Mouse (Mus musculus) left cerebral cortex, adult 8-10 months (tissue): ENCODE data around the gene Igsf9b. TPM values are rescaled to one million over a fixed set of nuclear protein-coding genes. Genes with fewer than 3 reads are reported as not detected.

Experiments
- DNase-seq, 2 experiments: peaks; one replicate each; pipeline ENCODE4 v3.0.0; 2022; ENCODE audit warnings: low spot score in 2 of 2
- total RNA-seq, 4 experiments: library from RNA; stranded (reverse); gene quantifications; 2 replicates each; pipeline ENCODE4 v1.2.4; 2022

Gene Igsf9b
- 10 to 100 TPM; 47.5 to 53.8 (median 50.6) TPM for total RNA-seq

DNA sequence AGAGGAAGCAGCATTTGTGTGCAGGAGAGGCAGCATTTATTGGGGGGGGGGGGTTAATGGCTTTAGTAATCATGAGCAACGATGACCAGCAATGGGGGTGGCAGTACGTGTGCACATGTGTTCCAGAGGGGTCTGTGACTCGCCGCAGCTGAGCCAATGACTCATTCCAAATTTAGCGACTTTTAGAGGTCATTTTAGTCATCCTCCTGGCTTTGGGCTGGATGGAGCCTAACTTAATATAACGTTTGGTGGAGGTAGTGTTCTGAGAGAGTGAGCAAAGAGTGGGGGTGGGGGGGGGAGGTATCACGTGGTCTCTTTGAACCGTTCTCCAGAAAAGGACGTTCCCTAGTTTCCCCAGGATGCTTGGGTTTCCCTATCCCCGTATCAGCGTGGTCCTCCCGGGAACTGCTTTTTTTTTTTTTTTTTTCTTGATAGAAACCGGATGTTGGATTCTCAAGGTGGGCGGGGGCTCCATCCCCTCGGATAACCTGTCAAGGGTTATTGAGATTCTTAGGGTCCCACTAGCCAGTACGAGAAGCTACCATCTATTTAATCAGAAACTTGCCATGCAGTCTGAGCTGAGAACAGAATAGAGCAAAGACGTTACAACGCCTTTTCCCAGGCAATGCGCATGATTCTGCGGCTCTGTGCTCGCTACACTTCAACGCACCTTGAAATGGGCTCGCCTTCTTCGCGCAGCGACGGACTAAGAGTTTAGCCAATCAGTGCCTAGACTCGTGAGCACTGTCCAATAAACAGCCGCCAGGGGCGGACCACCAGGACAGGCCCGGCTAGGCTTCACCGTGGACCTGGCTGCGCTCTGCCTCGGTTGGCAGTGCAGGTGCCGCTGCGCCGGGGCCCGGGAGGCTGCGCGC, at the start of gene Igsf9b:
Igsf9b (plus strand) TSS at position 794 of the 875 bp plus-strand sequence.
- DNase-seq, result peak; percentile 97

- DNase-seq, result no peak
Observed at GRCm38 (mm10) chr9:27252034-27252714, 46.8 kb upstream of the Igsf9b start.

- no peak for DNase-seq
Observed at GRCm38 (mm10) chr9:27256454-27256853, 42.5 kb upstream of the Igsf9b start.

DNA sequence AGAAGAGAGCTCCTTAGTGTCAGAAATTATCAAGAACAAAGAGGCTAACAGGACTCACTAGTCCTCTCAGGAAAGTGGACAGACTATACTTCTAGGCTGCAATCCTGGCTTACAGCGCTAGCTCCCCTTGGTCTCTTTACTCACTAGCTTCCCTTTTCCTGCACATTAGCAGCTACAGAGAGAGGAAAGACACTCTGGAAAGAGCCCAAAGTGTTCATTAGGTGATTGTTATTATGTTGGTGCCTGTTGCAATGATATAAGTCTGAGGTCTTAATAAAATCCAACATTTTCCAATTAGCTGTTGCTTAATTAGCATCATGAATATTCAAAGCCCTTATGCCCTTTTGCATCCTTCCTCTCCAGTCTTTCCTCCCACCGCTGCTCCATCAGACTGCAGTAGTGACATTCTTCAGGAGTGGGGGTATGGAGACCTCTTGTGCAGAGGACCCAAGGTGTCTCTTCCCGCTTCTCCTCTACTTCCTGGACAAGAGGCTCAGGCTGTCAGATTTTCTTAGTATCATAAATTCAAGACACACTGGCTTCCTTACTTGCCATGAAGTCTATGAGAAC, 38.5 kb upstream of the Igsf9b start:
- DNase-seq, result no peak

- no peak for DNase-seq
Observed at GRCm38 (mm10) chr9:27261905-27262304, 37.1 kb upstream of the Igsf9b start.

DNA sequence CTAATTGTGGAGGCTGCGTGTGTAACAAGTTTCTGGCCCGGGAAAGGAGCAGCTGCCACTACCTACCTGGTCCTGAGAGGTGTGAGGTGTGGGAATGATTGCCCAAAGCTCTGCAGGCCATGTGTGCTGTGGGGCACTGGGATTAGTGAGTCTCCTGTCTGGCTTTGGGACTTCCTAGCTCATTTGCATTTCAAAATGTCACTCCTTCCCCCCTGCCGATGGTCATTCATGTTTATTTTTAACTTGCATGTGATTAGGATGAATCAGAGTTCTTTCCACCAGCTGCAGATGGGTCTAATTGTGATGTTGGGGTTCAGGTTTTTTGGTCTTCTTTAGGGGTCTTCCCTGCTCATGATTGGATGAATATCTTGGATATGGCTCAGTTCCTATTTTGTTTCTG, 34.0 kb upstream of the Igsf9b start:
- DNase-seq, result no peak

GRCm38 (mm10) chr9:27267878-27268277, 31.1 kb upstream of the Igsf9b start:
- DNase-seq, result no peak

- no peak for DNase-seq
Observed at GRCm38 (mm10) chr9:27268493-27268892, 30.5 kb upstream of the Igsf9b start.

DNA sequence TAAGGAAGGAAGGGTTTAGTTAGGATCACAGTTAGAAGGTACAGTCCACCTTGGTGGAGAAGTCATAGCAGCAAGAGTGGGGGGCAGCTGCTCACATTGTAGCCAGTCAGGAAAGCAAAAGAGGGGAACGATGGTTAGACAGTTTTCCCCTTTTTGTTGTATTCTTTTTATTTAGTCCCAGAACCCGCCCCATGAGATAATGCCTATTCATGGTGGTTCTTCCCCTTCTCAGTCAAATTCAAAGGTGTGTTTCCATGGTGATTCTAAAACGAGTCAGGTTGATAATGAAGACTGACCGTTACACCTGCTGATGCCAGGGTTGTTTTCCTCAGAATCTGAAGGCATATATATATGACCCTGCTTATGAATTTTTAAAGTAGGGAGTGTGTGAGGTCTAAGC, 29.7 kb upstream of the Igsf9b start:
- DNase-seq, result no peak

DNA sequence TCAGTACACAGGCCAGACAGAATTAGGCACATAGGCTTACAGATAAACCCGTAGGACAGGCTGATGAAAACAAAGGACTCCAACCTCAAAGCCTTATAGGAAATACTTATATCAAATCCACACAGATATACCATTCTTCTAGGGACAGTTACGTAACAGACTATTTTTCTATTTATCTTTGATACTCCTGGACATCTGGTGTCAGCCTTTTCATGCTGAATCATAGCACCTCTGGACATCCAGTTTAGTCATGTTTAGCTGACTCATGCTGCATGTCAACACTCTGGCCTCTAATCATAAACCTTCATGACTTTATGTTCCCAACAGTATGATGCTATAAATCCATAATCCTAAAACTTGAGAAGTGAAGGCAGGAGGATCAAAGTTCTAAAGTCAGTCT, 29.1 kb upstream of the Igsf9b start:
- DNase-seq, result no peak

GRCm38 (mm10) chr9:27271899-27272298, 27.1 kb upstream of the Igsf9b start:
- DNase-seq, result no peak

- no peak for DNase-seq
Observed at GRCm38 (mm10) chr9:27272858-27273257, 26.1 kb upstream of the Igsf9b start.

GRCm38 (mm10) chr9:27276282-27276839, 22.6 kb upstream of the Igsf9b start:
- DNase-seq, result no peak

GRCm38 (mm10) chr9:27277401-27278087, 21.5 kb upstream of the Igsf9b start:
- DNase-seq, result no peak

- no peak for DNase-seq
Observed at GRCm38 (mm10) chr9:27279041-27279440, 20.0 kb upstream of the Igsf9b start.

- DNase-seq, result no peak
Observed at GRCm38 (mm10) chr9:27280976-27281375, 18.0 kb upstream of the Igsf9b start.

GRCm38 (mm10) chr9:27285719-27286249, 13.2 kb upstream of the Igsf9b start:
- DNase-seq, result no peak

GRCm38 (mm10) chr9:27286296-27286695, 12.7 kb upstream of the Igsf9b start:
- DNase-seq, result no peak

DNA sequence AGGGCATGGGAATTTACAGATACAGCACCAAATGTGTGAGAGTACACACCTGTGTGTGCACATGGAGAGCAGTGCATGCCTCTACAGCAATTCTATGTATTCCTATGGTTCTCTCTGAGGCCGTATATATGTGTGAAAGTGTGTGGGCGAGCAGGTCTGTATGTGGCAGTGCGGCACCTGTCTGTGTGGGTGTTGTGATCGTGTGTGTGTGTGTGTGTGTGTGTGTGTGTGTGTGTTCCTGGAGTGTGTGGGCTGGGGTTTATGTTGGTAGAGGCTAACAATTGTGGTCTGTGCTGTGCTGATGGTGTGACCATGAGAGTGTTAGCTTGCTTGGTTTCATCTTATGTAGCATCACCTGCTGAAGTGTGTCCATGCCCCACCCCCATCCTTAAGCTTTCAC, 12.1 kb upstream of the Igsf9b start:
- no peak for DNase-seq

- no peak for DNase-seq
Observed at GRCm38 (mm10) chr9:27287419-27287818, 11.6 kb upstream of the Igsf9b start.

- no peak for DNase-seq
Observed at GRCm38 (mm10) chr9:27288442-27288841, 10.6 kb upstream of the Igsf9b start.
